Mouse (Mus musculus) hindbrain, embryonic 15.5 days (tissue): Measurements from ENCODE around the gene Maml2. TPM values are rescaled to one million over a fixed set of nuclear protein-coding genes. Genes with fewer than 3 reads are reported as not detected.

Experiments used
- ATAC-seq: fragments of 200-750 bp; cut with Nextera tagmentation; 2 replicates; pipeline ENCODE4 v1.8.0; 2017; ENCODE audit warnings: low read depth, moderate number of reproducible peaks, moderate TSS enrichment; ENCODE audit not compliant: low FRiP score
- H3K27ac ChIP-seq: fragments of 300-500 bp; sonication (generic); replicated peaks from 2 replicates; pipeline ENCODE4 v1.5.1; 2015; ENCODE audit warnings: mild to moderate bottlenecking, inconsistent platforms
- H3K27me3 ChIP-seq: fragments of 300-500 bp; sonication (generic); 2 replicates; pipeline ENCODE4 v1.6.1; 2015; ENCODE audit warnings: control low read depth, inconsistent platforms
- H3K36me3 ChIP-seq: fragments of 300-500 bp; sonication (generic); 2 replicates; pipeline ENCODE4 v1.6.1; 2015; ENCODE audit warnings: control low read depth, inconsistent platforms
- H3K4me1 ChIP-seq: fragments of 300-500 bp; sonication (generic); replicated peaks from 2 replicates; pipeline ENCODE4 v1.6.1; 2015; ENCODE audit warnings: control low read depth, inconsistent platforms
- H3K4me2 ChIP-seq: fragments of 300-500 bp; sonication (generic); 2 replicates; pipeline ENCODE4 v1.6.1; 2015; ENCODE audit warnings: moderate library complexity, mild to moderate bottlenecking, inconsistent platforms
- H3K4me3 ChIP-seq: fragments of 300-500 bp; sonication (generic); 2 replicates; pipeline ENCODE4 v1.5.1; 2015; ENCODE audit warnings: mild to moderate bottlenecking, inconsistent platforms
- H3K9ac ChIP-seq: fragments of 300-500 bp; sonication (generic); 2 replicates; pipeline ENCODE4 v1.6.1; 2015; ENCODE audit warnings: inconsistent platforms
- H3K9me3 ChIP-seq: fragments of 300-500 bp; sonication (generic); 2 replicates; pipeline ENCODE4 v1.6.1; 2016; ENCODE audit warnings: control low read depth, inconsistent platforms
- WGBS: fragments of 180-500 bp; shearing (Covaris S2); methylation state at CpG from one replicate; pipeline ENCODE4 v1.1.7; 2015; 5-methylcytosine and 5-hydroxymethylcytosine counted together
- polyA plus RNA-seq: library from polyadenylated mRNA; unstranded; fragments of >200 nt; fragmentation: Nextera tagmentation; extraction: Ambion mirVana; gene quantifications from 2 replicates; pipeline ENCODE4 v1.2.1, GENCODE M21; 2015

The Maml2 gene
- polyA plus RNA-seq, 1 experiment from 2014 or later, result 11.2 TPM

- no peaks in the 10 kb centered on the region for H3K27me3 ChIP-seq
- no peaks in the 10 kb centered on the region for H3K9me3 ChIP-seq
- no peak for ATAC-seq
- H3K4me1 ChIP-seq, result peaks cover 9% of the 10 kb centered on the region; the same call in 1 of the 2 replicates
- no peaks in the 10 kb centered on the region; the same call in 1 of the 2 replicates for H3K36me3 ChIP-seq
- no peak overlapping the region for H3K27ac ChIP-seq
- no peak overlapping the region for H3K4me3 ChIP-seq
- 92% methylated on average over 3 of the region's 3 CpGs for WGBS
- no peak overlapping the region for H3K9ac ChIP-seq
- no peak overlapping the region for H3K4me2 ChIP-seq
Measured at GRCm38 (mm10) chr9:13621941-13622340, 324.2 kb downstream of the Maml2 start.

- WGBS, result 90% methylated on average over 5 of the region's 5 CpGs
- no peak for ATAC-seq
- H3K9ac ChIP-seq, result no peak overlapping the region
Measured at GRCm38 (mm10) chr9:13622426-13622825, 324.7 kb downstream of the Maml2 start.

GRCm38 (mm10) chr9:13623892-13624422 is 326.2 kb downstream of the Maml2 start:
- Histone ChIP-seq H3K9me3 (no peaks in the 10 kb centered on the region), H3K4me3 (no peak overlapping the region), H3K9ac (no peak overlapping the region), H3K4me1 (peaks cover 6% of the 10 kb centered on the region), H3K4me2 (no peak overlapping the region), H3K36me3 (no peaks in the 10 kb centered on the region; the same call in 1 of the 2 replicates), H3K27ac (no peak overlapping the region), H3K27me3 (no peaks in the 10 kb centered on the region)
- 99% methylated on average over 3 of the region's 3 CpGs for WGBS
- no peak for ATAC-seq

More at GRCm38 (mm10) chr9:13622426-13622825, 324.7 kb downstream of the Maml2 start:
- Histone ChIP-seq H3K36me3 (no peaks in the 10 kb centered on the region; the same call in 1 of the 2 replicates), H3K9me3 (no peaks in the 10 kb centered on the region), H3K27ac (no peak overlapping the region), H3K27me3 (no peaks in the 10 kb centered on the region), H3K4me1 (peaks cover 6% of the 10 kb centered on the region), H3K4me3 (no peak overlapping the region), H3K4me2 (no peak overlapping the region)

GRCm38 (mm10) chr9:13624780-13625179 is 327.0 kb downstream of the Maml2 start:
- H3K4me1 ChIP-seq, result peaks cover 6% of the 10 kb centered on the region
- H3K4me3 ChIP-seq, result no peak overlapping the region
- ATAC-seq, result no peak
- no peaks in the 10 kb centered on the region for H3K27me3 ChIP-seq
- 100% methylated on average over 1 of the region's 1 CpGs for WGBS
- H3K27ac ChIP-seq, result no peak overlapping the region
- H3K36me3 ChIP-seq, result no peaks in the 10 kb centered on the region; the same call in 1 of the 2 replicates
- no peaks in the 10 kb centered on the region for H3K9me3 ChIP-seq
- H3K9ac ChIP-seq, result no peak overlapping the region
- H3K4me2 ChIP-seq, result no peak overlapping the region

GRCm38 (mm10) chr9:13625215-13625614 is 327.5 kb downstream of the Maml2 start:
- WGBS, result 93% methylated on average over 3 of the region's 3 CpGs
- no peak overlapping the region for H3K27ac ChIP-seq
- H3K27me3 ChIP-seq, result no peaks in the 10 kb centered on the region
- H3K36me3 ChIP-seq, result no peaks in the 10 kb centered on the region; the same call in 1 of the 2 replicates
- H3K9ac ChIP-seq, result no peak overlapping the region
- H3K4me1 ChIP-seq, result peaks cover 6% of the 10 kb centered on the region
- H3K4me3 ChIP-seq, result no peak overlapping the region
- H3K4me2 ChIP-seq, result no peak overlapping the region
- ATAC-seq, result no peak
- H3K9me3 ChIP-seq, result no peaks in the 10 kb centered on the region

GRCm38 (mm10) chr9:13626480-13626879 is 328.7 kb downstream of the Maml2 start:
- WGBS, result 35% methylated on average over 3 of the region's 3 CpGs
- H3K4me3 ChIP-seq, result no peak overlapping the region
- no peak overlapping the region for H3K27ac ChIP-seq
- peaks cover 6% of the 10 kb centered on the region for H3K4me1 ChIP-seq
- no peak overlapping the region for H3K4me2 ChIP-seq
- H3K36me3 ChIP-seq, result no peaks in the 10 kb centered on the region; the same call in 1 of the 2 replicates
- no peak overlapping the region for H3K9ac ChIP-seq
- ATAC-seq, result no peak
- no peaks in the 10 kb centered on the region for H3K9me3 ChIP-seq
- H3K27me3 ChIP-seq, result no peaks in the 10 kb centered on the region

- H3K4me2 ChIP-seq, result no peak overlapping the region
- peaks cover 6% of the 10 kb centered on the region for H3K4me1 ChIP-seq
- H3K4me3 ChIP-seq, result no peak overlapping the region
- 52% methylated on average over 1 of the region's 1 CpGs for WGBS
- no peaks in the 10 kb centered on the region for H3K9me3 ChIP-seq
- no peak overlapping the region for H3K9ac ChIP-seq
- no peak overlapping the region for H3K27ac ChIP-seq
- H3K27me3 ChIP-seq, result no peaks in the 10 kb centered on the region
- no peak for ATAC-seq
- no peaks in the 10 kb centered on the region for H3K36me3 ChIP-seq
Measured at GRCm38 (mm10) chr9:13633371-13633770, 335.6 kb downstream of the Maml2 start.

- Histone ChIP-seq H3K4me1 (0 out of 2 replicates have a peak, but pooled peaks cover 4% of the 10 kb centered on the region), H3K36me3 (no peaks in the 10 kb centered on the region), H3K9me3 (no peaks in the 10 kb centered on the region), H3K27ac (no peak overlapping the region), H3K27me3 (no peaks in the 10 kb centered on the region), H3K9ac (no peak overlapping the region), H3K4me3 (no peak overlapping the region), H3K4me2 (no peak overlapping the region)
- WGBS, result 64% methylated on average over 3 of the region's 3 CpGs
- no peak for ATAC-seq
Measured at GRCm38 (mm10) chr9:13639655-13640054, 341.9 kb downstream of the Maml2 start.

- no peak; the same call in 1 of the 2 replicates for ATAC-seq
- Histone ChIP-seq H3K4me1 (0 out of 2 replicates have a peak, but pooled peaks cover 8% of the 10 kb centered on the region), H3K9me3 (no peaks in the 10 kb centered on the region), H3K27me3 (no peaks in the 10 kb centered on the region), H3K9ac (no peak overlapping the region), H3K27ac (no peak overlapping the region), H3K36me3 (no peaks in the 10 kb centered on the region), H3K4me2 (no peak overlapping the region), H3K4me3 (no peak overlapping the region)
- whole genome bisulfite sequencing, result 56% methylated on average over 5 of the region's 5 CpGs
Measured at GRCm38 (mm10) chr9:13645153-13645552, 347.4 kb downstream of the Maml2 start.

- Histone ChIP-seq H3K36me3 (no peaks in the 10 kb centered on the region), H3K4me2 (no peak overlapping the region), H3K27me3 (no peaks in the 10 kb centered on the region), H3K4me3 (no peak overlapping the region), H3K27ac (no peak overlapping the region), H3K4me1 (peaks cover 16% of the 10 kb centered on the region), H3K9me3 (no peaks in the 10 kb centered on the region), H3K9ac (no peak overlapping the region)
- no peak for ATAC-seq
- WGBS, result 47% methylated on average over 2 of the region's 2 CpGs
Measured at GRCm38 (mm10) chr9:13651065-13651464, 353.3 kb downstream of the Maml2 start.

- Histone ChIP-seq H3K27me3 (no peaks in the 10 kb centered on the region), H3K36me3 (no peaks in the 10 kb centered on the region), H3K4me3 (no peak overlapping the region), H3K4me2 (no peak overlapping the region), H3K4me1 (peaks cover 16% of the 10 kb centered on the region), H3K27ac (peak overlapping the region; percentile 77), H3K9ac (no peak overlapping the region), H3K9me3 (no peaks in the 10 kb centered on the region)
- 32% methylated on average over 4 of the region's 4 CpGs for WGBS
- ATAC-seq, result no peak
Measured at GRCm38 (mm10) chr9:13651828-13652227, 354.1 kb downstream of the Maml2 start.

GRCm38 (mm10) chr9:13652389-13652877 is 354.7 kb downstream of the Maml2 start:
- Histone ChIP-seq H3K27ac (peak overlapping the region; percentile 77), H3K27me3 (no peaks in the 10 kb centered on the region), H3K9me3 (no peaks in the 10 kb centered on the region), H3K9ac (0 out of 2 replicates have a peak overlapping the region, but pooled peaks have one; percentile 1), H3K4me3 (no peak overlapping the region), H3K4me1 (peaks cover 16% of the 10 kb centered on the region), H3K36me3 (no peaks in the 10 kb centered on the region), H3K4me2 (peak overlapping the region; percentile 25; the same call in 1 of the 2 replicates)
- ATAC-seq, result peak; percentile 65
- 15% methylated on average over 8 of the region's 8 CpGs for WGBS
